Mouse (Mus musculus) megakaryocyte, adult 5-6 weeks (primary cell): Measurements from ENCODE around the gene Arhgef25. TPM values are rescaled to one million over a fixed set of nuclear protein-coding genes. Genes with fewer than 3 reads are reported as not detected.
"Not testable (repeated sequence)": the region's sequence is repeated elsewhere in the genome, so short reads cannot be mapped to it uniquely, and the experiment has no call there.

ENCODE experiments used
- ATAC-seq: 2 replicates; pipeline ENCODE4 v1.8.0; 2016; ENCODE audit warnings: mild to moderate bottlenecking, inconsistent platforms; ENCODE audit not compliant: poor library complexity, severe bottlenecking
- total RNA-seq, 2 experiments: library from RNA; stranded (forward) in 1 of 2; stranded (reverse) in 1 of 2; fragments of 153-499, 151-499 nt in 1 of 2; fragments of 221-1000, 200-1000 nt in 1 of 2; gene quantifications; 2 replicates each; pipeline versions ENCODE4 v1.2.3 to v1.2.4; 2015 to 2017

The Arhgef25 gene
- total RNA-seq, 2 experiments from 2014 or later: 1.0 TPM; not detected in 1

DNA sequence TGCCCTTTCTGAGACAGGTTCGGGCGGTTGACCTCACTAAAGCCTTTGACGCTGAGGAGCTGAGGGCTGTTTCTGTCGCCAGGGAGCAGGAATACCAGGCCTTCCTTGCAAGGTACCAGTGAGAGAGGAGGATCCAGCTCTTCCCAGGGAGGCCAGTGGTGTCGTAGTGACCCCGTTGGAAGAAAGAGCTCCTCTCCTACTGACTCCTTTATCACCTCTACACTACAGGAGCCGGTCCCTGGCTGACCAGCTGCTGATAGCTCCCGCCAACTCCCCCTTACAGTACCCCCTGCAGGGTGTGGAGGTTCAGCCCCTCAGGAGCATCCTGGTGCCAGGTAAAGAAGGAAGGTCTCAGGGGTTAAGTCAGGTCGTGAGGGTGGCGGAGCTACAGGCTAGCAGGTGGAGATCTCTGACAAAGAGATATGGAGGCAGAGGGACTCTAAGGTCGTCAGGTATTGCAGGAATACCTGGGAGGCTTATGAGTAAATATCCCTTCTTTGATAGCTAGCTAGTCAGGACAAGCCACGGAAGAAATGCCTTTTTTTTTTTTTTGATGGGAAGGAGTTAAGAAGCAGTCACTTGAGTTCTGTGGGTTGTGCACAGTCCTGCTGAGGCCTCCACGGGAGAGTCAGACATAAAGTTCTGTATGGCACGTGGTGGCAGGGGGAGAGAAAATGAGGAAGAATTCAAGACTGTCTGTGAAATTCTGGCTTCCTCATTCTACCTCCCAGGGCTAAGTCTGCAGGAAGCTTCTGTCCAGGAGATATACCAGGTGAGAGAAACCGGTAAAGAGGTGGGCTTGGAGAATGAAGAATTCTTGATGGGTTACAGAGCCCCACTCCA lies 22.9 kb downstream of the Arhgef25 start:
- peak; percentile 15; the same call in 1 of the 2 replicates for ATAC-seq

GRCm38 (mm10) chr10:127166404-127166715 lies 23.5 kb downstream of the Arhgef25 start:
- no peak for ATAC-seq

GRCm38 (mm10) chr10:127165654-127166403 lies 24.1 kb downstream of the Arhgef25 start:
- ATAC-seq: peak; percentile 49

GRCm38 (mm10) chr10:127165354-127165653 lies 24.6 kb downstream of the Arhgef25 start:
- no peak for ATAC-seq

DNA sequence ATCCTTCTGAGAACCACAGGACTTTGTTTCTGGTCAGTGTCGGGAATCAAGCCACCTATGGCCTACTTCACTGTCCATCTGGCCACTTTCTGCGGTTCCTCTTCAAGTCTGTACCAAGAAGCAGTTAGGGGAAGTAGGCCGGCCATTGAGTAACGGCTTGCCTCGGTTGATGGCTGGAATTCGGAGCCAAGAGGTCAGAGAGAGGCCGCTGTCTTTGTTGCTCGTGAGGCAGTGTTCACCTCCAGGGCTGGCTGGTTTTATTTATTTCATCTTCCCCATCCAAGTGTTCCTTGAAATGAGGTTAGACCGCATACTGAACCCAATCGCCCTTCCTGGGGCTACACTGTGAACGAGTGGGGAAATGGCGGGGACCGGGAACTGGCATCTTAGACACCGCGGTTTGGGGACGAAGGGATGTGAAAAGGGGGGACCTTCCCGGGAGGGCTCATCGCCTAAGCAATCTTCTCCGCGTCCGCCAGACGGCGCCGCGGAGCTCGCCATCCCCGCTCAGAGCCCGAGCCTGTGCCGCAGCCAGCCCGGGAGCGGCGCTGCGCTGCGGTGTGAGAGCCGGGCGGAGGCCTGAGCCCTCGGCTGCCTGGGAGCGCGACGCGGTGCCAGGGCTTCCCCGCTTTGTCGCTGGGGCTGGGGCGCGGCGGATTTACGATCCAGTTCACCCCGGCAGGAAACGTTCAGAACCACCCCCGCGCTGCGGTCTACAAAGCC lies 25.1 kb downstream of the Arhgef25 start, which contains the start of gene B4galnt1:
B4galnt1 (plus strand) TSS at position 595 of the 723 bp plus-strand sequence.
- peak; percentile 55 for ATAC-seq

- ATAC-seq: no peak
These were observed 25.7 kb downstream of the Arhgef25 start for GRCm38 (mm10) chr10:127164190-127164589.

GRCm38 (mm10) chr10:127162771-127163261 lies 27.1 kb downstream of the Arhgef25 start:
- peak; percentile 36 for ATAC-seq

DNA sequence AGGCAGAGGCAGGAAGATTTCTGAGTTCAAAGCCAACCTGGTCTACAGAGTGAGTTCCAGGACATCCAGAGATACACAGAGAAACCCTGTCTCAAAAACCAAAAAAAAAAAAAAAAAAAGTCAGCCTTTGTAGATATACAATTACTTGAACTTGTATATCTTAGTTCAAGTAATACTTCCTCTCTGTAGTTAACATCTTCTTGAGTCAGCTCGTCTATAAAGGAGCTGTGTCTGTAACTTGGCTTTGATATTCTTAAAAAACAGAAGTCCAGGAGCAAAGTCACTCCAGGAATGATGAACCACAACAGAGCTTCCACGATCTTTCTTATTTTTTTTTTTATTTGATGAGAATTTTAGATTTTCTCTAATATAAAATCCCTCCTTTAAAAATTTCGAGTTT lies 29.2 kb downstream of the Arhgef25 start:
- ATAC-seq: no peak

DNA sequence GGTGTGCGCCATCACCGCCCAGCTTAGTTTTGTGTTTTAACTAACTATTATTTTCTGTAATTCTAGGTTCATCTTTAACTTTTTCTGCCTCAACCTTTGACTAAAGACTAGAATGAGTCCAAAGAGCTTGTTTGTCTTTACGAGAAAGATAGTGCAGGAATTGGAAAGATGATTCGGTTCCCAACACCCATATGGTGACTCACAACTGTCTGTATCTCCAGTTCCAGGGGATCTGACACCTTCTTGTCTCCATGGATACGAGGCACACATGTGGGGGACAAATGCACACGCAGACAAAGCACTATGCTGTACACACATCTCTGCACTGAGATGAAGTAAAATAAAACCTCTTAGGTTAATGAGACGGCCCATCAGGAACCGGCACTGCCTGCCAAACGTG lies 29.8 kb downstream of the Arhgef25 start:
- ATAC-seq: no peak

- no peak for ATAC-seq
These were observed 31.4 kb downstream of the Arhgef25 start for GRCm38 (mm10) chr10:127158471-127158870.

DNA sequence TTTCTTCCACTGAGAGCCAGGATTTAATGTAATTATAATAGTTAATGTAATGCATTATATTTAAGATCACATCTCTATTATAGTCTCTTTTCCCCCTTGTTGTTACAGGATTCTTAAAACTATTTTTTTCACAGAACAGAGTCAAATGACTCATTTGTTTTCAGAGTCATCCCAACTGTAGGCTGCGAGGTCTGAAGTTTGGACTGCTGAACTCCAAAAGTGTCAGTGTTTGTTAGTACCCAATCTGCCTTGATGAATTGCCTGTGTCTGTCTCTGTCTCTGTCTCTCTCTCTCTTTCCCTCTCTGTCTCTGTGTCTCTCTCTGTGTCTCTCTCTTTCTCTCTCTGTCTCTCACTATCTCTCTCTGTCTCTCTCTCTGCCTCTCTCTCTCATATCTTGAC lies 33.4 kb downstream of the Arhgef25 start:
- no peak for ATAC-seq

GRCm38 (mm10) chr10:127156089-127156488 lies 33.8 kb downstream of the Arhgef25 start:
- no peak for ATAC-seq

DNA sequence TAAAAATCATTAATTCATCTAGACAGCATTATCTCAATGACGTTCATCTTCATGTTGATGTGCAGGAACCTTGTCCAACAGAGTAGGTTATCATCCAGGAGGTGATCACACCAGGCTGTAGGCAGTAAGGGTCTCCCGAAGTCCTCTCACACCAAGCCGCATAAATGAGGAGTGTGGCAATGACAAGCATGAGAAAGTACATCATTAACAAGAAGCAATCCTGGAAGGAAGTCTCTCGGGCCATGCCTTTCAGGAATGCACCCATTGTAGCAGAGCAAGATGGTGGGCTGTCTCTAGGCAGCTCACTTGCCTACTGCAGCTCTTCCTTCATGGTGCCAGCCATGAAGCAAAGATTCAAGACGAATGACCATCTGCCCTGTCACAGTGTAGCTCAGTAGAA lies 35.2 kb downstream of the Arhgef25 start:
- no peak for ATAC-seq

- no peak for ATAC-seq
These were observed 35.6 kb downstream of the Arhgef25 start for GRCm38 (mm10) chr10:127154241-127154640.

GRCm38 (mm10) chr10:127153323-127153722 lies 36.6 kb downstream of the Arhgef25 start:
- peak; percentile 57 for ATAC-seq

DNA sequence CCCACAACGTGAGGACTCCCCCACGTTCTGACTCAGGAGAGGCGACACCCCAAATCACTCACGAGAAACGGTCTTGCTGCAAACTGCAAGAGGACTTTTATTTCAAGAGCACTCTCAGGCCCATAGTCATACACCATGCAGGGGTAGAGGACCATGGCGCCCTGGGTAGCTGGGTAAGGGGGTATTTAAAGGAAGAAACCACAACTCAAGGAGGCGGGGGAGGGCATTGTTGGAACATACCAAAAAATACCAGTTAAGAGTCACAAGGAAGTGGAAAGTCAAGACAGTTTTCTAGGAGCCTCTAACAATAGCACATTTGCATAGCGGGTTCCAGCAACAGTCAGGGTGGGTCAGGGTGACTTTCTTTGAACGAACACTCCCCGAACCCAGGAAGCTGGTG lies 37.3 kb downstream of the Arhgef25 start:
- ATAC-seq: not testable (repeated sequence)

DNA sequence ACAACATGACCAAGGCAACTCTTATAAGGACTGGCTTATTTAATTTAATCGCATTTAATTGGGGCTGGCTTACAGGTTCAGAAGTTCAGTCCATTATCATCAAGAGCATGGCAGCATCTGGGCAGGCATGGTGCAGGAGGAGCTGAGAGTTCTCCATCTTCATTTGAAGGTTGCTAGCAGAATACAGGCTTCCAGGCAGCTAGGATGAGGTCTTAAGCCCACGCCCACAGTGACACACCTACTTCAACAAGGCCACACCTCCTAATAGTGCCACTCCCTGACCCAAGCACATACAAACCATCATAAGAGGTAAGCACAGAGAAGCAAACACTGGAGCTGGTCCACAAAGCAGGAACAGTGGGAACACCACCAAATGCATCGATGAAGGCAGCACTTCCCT lies 38.6 kb downstream of the Arhgef25 start:
- not testable (repeated sequence) for ATAC-seq

- ATAC-seq: peak; percentile 47
These were observed 39.4 kb downstream of the Arhgef25 start for GRCm38 (mm10) chr10:127150471-127150872.

GRCm38 (mm10) chr10:127147135-127147534 lies 42.7 kb downstream of the Arhgef25 start:
- no peak for ATAC-seq

GRCm38 (mm10) chr10:127145303-127145702 lies 44.6 kb downstream of the Arhgef25 start:
- ATAC-seq: no peak

DNA sequence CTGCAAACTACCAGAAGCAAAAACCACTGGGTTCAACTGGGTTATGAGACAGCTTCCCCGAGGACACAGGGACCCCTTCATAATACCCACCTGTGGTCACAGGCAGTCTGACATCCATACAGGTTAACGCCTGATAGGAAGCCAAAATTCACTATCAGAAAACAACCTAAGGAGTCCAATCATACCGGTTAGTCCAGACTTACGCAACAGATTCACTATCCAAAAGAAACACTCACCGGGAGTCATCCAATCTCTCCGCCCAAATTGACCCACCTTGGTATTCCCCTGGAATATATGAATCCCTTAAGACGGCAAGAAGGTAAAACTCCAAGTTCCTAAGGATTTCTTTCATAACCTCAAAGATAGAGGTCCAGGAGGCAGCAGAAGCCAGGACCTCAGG lies 45.3 kb downstream of the Arhgef25 start:
- ATAC-seq: no peak
